Mouse (Mus musculus): Measurements from ENCODE around the gene Copg2. TPM values are rescaled to one million over a fixed set of nuclear protein-coding genes. Genes with fewer than 3 reads are reported as not detected.

Copg2 gene
- polyA plus RNA-seq, 1 experiment from 2014 or later = 48.9 TPM

- H3K36me3 ChIP-seq (ENCODE audit: control insufficient read depth, insufficient read depth, low read length) = peaks cover 35% of the 10 kb centered on the region
- H3K4me2 ChIP-seq (ENCODE audit: low read depth, low read length) = no peak overlapping the region
- no peaks in the 10 kb centered on the region for H3K9me3 ChIP-seq (ENCODE audit: control insufficient read depth, low read length)
- no peaks in the 10 kb centered on the region for H3K27me3 ChIP-seq (ENCODE audit: control insufficient read depth, insufficient read depth, low read length)
- H3K9ac ChIP-seq (replicated peaks; ENCODE audit: low read depth, low read length) = no peak overlapping the region
- no peak overlapping the region for H3K27ac ChIP-seq (ENCODE audit: low read depth, low read length)
- ATAC-seq (ENCODE audit: low read depth) = no peak
- 92% methylated on average over 2 of the region's 2 CpGs for WGBS
- no peaks in the 10 kb centered on the region for H3K4me1 ChIP-seq (ENCODE audit: control insufficient read depth, insufficient read depth, low read length)
- H3K4me3 ChIP-seq (ENCODE audit: low read depth, low read length) = no peak overlapping the region
Measured at GRCm38 (mm10) chr6:30751209-30751608, 145.4 kb downstream of the Copg2 start.

GRCm38 (mm10) chr6:30750482-30750881, 146.1 kb downstream of the Copg2 start:
- Histone ChIP-seq H3K9ac (replicated peaks; ENCODE audit: low read depth, low read length) (no peak overlapping the region), H3K4me3 (ENCODE audit: low read depth, low read length) (no peak overlapping the region), H3K4me1 (ENCODE audit: control insufficient read depth, insufficient read depth, low read length) (no peaks in the 10 kb centered on the region), H3K27me3 (ENCODE audit: control insufficient read depth, insufficient read depth, low read length) (no peaks in the 10 kb centered on the region), H3K36me3 (ENCODE audit: control insufficient read depth, insufficient read depth, low read length) (peaks cover 38% of the 10 kb centered on the region), H3K9me3 (ENCODE audit: control insufficient read depth, low read length) (no peaks in the 10 kb centered on the region), H3K4me2 (ENCODE audit: low read depth, low read length) (no peak overlapping the region), H3K27ac (ENCODE audit: low read depth, low read length) (no peak overlapping the region)
- WGBS = 88% methylated on average over 6 of the region's 6 CpGs
- ATAC-seq (ENCODE audit: low read depth) = no peak

GRCm38 (mm10) chr6:30749892-30750291, 146.7 kb downstream of the Copg2 start:
- Histone ChIP-seq H3K9ac (replicated peaks; ENCODE audit: low read depth, low read length) (no peak overlapping the region), H3K4me1 (ENCODE audit: control insufficient read depth, insufficient read depth, low read length) (no peaks in the 10 kb centered on the region), H3K4me3 (ENCODE audit: low read depth, low read length) (no peak overlapping the region), H3K27me3 (ENCODE audit: control insufficient read depth, insufficient read depth, low read length) (no peaks in the 10 kb centered on the region), H3K9me3 (ENCODE audit: control insufficient read depth, low read length) (no peaks in the 10 kb centered on the region), H3K4me2 (ENCODE audit: low read depth, low read length) (no peak overlapping the region), H3K36me3 (ENCODE audit: control insufficient read depth, insufficient read depth, low read length) (peaks cover 39% of the 10 kb centered on the region), H3K27ac (ENCODE audit: low read depth, low read length) (no peak overlapping the region)
- no peak for ATAC-seq (ENCODE audit: low read depth)
- 88% methylated on average over 1 of the region's 1 CpGs for WGBS

- Histone ChIP-seq H3K4me3 (ENCODE audit: low read depth, low read length) (no peak overlapping the region), H3K9me3 (ENCODE audit: control insufficient read depth, low read length) (no peaks in the 10 kb centered on the region), H3K4me1 (ENCODE audit: control insufficient read depth, insufficient read depth, low read length) (no peaks in the 10 kb centered on the region), H3K9ac (replicated peaks; ENCODE audit: low read depth, low read length) (no peak overlapping the region), H3K27ac (ENCODE audit: low read depth, low read length) (no peak overlapping the region), H3K27me3 (ENCODE audit: control insufficient read depth, insufficient read depth, low read length) (no peaks in the 10 kb centered on the region), H3K4me2 (ENCODE audit: low read depth, low read length) (no peak overlapping the region), H3K36me3 (ENCODE audit: control insufficient read depth, insufficient read depth, low read length) (peaks cover 42% of the 10 kb centered on the region)
- no peak for ATAC-seq (ENCODE audit: low read depth)
- WGBS = 70% methylated on average over 2 of the region's 2 CpGs
Measured at GRCm38 (mm10) chr6:30749042-30749689, 147.4 kb downstream of the Copg2 start.

- no peak overlapping the region for H3K27ac ChIP-seq (ENCODE audit: low read depth, low read length)
- H3K4me3 ChIP-seq (ENCODE audit: low read depth, low read length) = no peak overlapping the region
- no peaks in the 10 kb centered on the region for H3K4me1 ChIP-seq (ENCODE audit: control insufficient read depth, insufficient read depth, low read length)
- ATAC-seq (ENCODE audit: low read depth) = no peak
- H3K9me3 ChIP-seq (ENCODE audit: control insufficient read depth, low read length) = no peaks in the 10 kb centered on the region
- H3K9ac ChIP-seq (replicated peaks; ENCODE audit: low read depth, low read length) = no peak overlapping the region
- no peaks in the 10 kb centered on the region for H3K27me3 ChIP-seq (ENCODE audit: control insufficient read depth, insufficient read depth, low read length)
- 87% methylated on average over 6 of the region's 6 CpGs for WGBS
- no peak overlapping the region for H3K4me2 ChIP-seq (ENCODE audit: low read depth, low read length)
- peaks cover 46% of the 10 kb centered on the region for H3K36me3 ChIP-seq (ENCODE audit: control insufficient read depth, insufficient read depth, low read length)
Measured at GRCm38 (mm10) chr6:30748358-30748910, 148.2 kb downstream of the Copg2 start.

GRCm38 (mm10) chr6:30747631-30748357, 148.8 kb downstream of the Copg2 start:
- Histone ChIP-seq H3K9me3 (ENCODE audit: control insufficient read depth, low read length) (no peaks in the 10 kb centered on the region), H3K4me1 (ENCODE audit: control insufficient read depth, insufficient read depth, low read length) (no peaks in the 10 kb centered on the region), H3K4me3 (ENCODE audit: low read depth, low read length) (no peak overlapping the region), H3K9ac (replicated peaks; ENCODE audit: low read depth, low read length) (no peak overlapping the region), H3K27ac (ENCODE audit: low read depth, low read length) (no peak overlapping the region), H3K4me2 (ENCODE audit: low read depth, low read length) (no peak overlapping the region), H3K36me3 (ENCODE audit: control insufficient read depth, insufficient read depth, low read length) (peaks cover 52% of the 10 kb centered on the region), H3K27me3 (ENCODE audit: control insufficient read depth, insufficient read depth, low read length) (no peaks in the 10 kb centered on the region)
- no peak for ATAC-seq (ENCODE audit: low read depth)
- 77% methylated on average over 7 of the region's 7 CpGs for WGBS

- H3K36me3 ChIP-seq (ENCODE audit: control insufficient read depth, insufficient read depth, low read length) = peaks cover 51% of the 10 kb centered on the region
- H3K9me3 ChIP-seq (ENCODE audit: control insufficient read depth, low read length) = no peaks in the 10 kb centered on the region
Measured at GRCm38 (mm10) chr6:30745591-30745990, 151.0 kb downstream of the Copg2 start.

GRCm38 (mm10) chr6:30744846-30745245, 151.7 kb downstream of the Copg2 start:
- H3K36me3 ChIP-seq (ENCODE audit: control insufficient read depth, insufficient read depth, low read length) = peaks cover 47% of the 10 kb centered on the region
- H3K4me3 ChIP-seq (ENCODE audit: low read depth, low read length) = no peak overlapping the region
- no peak overlapping the region for H3K27ac ChIP-seq (ENCODE audit: low read depth, low read length)

More at GRCm38 (mm10) chr6:30745591-30745990, 151.0 kb downstream of the Copg2 start:
- no peaks in the 10 kb centered on the region for H3K4me1 ChIP-seq (ENCODE audit: control insufficient read depth, insufficient read depth, low read length)
- H3K9ac ChIP-seq (replicated peaks; ENCODE audit: low read depth, low read length) = no peak overlapping the region
- no peak overlapping the region for H3K27ac ChIP-seq (ENCODE audit: low read depth, low read length)
- ATAC-seq (ENCODE audit: low read depth) = no peak
- no peak overlapping the region for H3K4me3 ChIP-seq (ENCODE audit: low read depth, low read length)
- no peak overlapping the region for H3K4me2 ChIP-seq (ENCODE audit: low read depth, low read length)
- WGBS = 75% methylated on average over 7 of the region's 7 CpGs
- no peaks in the 10 kb centered on the region for H3K27me3 ChIP-seq (ENCODE audit: control insufficient read depth, insufficient read depth, low read length)

GRCm38 (mm10) chr6:30739177-30739747, 157.3 kb downstream of the Copg2 start:
- H3K9ac ChIP-seq (replicated peaks; ENCODE audit: low read depth, low read length) = peak overlapping the region; percentile 74
- ATAC-seq (ENCODE audit: low read depth) = no peak
- peaks cover 15% of the 10 kb centered on the region; the same call in 1 of the 2 replicates for H3K36me3 ChIP-seq (ENCODE audit: control insufficient read depth, insufficient read depth, low read length)
- H3K27me3 ChIP-seq (ENCODE audit: control insufficient read depth, insufficient read depth, low read length) = no peaks in the 10 kb centered on the region
- H3K4me1 ChIP-seq (ENCODE audit: control insufficient read depth, insufficient read depth, low read length) = peaks cover 4% of the 10 kb centered on the region; the same call in 1 of the 2 replicates
- WGBS = 47% methylated on average over 10 of the region's 10 CpGs
- H3K9me3 ChIP-seq (ENCODE audit: control insufficient read depth, low read length) = peaks cover 6% of the 10 kb centered on the region
- no peak overlapping the region for H3K27ac ChIP-seq (ENCODE audit: low read depth, low read length)
- peak overlapping the region; percentile 56 for H3K4me2 ChIP-seq (ENCODE audit: low read depth, low read length)
- peak overlapping the region; percentile 57 for H3K4me3 ChIP-seq (ENCODE audit: low read depth, low read length)

More at GRCm38 (mm10) chr6:30744846-30745245, 151.7 kb downstream of the Copg2 start:
- ATAC-seq (ENCODE audit: low read depth) = no peak
- WGBS = 88% methylated on average over 10 of the region's 10 CpGs
- no peaks in the 10 kb centered on the region for H3K4me1 ChIP-seq (ENCODE audit: control insufficient read depth, insufficient read depth, low read length)
- H3K27me3 ChIP-seq (ENCODE audit: control insufficient read depth, insufficient read depth, low read length) = no peaks in the 10 kb centered on the region
- no peak overlapping the region for H3K4me2 ChIP-seq (ENCODE audit: low read depth, low read length)
- H3K9me3 ChIP-seq (ENCODE audit: control insufficient read depth, low read length) = no peaks in the 10 kb centered on the region; the same call in 1 of the 2 replicates
- H3K9ac ChIP-seq (replicated peaks; ENCODE audit: low read depth, low read length) = no peak overlapping the region

Measured in neural tube, embryonic 14.5 days (tissue).